Mouse (Mus musculus): ENCODE results near the gene P2rx3. TPM values are rescaled to one million over a fixed set of nuclear protein-coding genes. Genes with fewer than 3 reads are reported as not detected.
A peak's percentile ranks its signal among the peaks of the same experiment; 100 is the strongest.

The P2rx3 gene
- under 1 TPM; 0.88 to 0.92 TPM for total RNA-seq (2021)
- long read RNA-seq, experiment 1 = 0 reads
- long read RNA-seq, experiment 2 = 0 reads

DNA sequence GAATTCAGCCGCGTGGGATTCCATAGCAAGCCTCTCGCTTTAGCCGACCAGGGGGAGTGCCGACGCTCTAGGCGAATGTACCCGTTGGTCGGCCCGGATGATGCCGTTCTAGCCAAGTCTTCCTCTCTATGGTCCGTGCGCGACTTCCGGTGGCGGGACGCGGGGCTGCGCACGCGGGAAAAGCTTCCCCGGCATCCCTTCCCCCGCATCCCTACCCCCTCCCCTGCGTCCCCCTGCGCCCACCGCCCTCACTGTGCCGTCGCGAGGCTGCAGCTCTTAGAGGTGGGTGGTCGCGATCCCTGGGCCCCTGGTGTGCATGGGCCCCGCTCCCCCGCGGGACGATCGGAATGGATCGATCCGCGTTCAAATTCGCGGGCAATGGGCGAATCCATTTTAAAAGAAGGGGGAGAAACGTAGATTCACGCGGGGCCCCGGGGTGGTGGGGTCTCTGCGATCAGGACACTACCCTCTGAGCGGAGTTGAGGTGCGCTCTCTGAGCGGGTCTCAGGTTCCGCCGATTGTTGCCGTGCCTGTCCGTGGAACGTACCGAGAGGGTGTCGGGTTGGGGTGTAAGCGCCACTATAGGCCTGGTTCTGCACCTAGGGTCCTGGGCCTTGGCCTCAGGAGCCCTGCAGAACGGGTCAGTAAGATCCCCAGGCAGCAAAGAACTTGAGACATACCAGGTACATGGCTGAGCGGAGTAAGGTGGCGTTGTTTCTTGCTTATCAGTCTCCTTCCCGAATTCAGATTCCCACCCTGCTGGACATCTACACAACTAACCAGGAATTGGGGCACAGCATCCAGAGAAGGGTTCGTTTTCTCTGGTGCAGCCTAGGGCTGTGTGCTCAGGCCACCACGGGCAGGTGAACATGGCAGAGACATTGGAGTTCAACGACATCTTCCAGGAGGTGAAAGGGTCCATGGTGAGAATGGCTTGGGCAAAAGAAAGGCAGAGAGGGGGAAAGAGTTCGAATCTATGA lies at the start of gene P2rx3, which contains the start of gene Ssrp1:
Gene P2rx3 (minus strand): TSS at position 416 of the 980 bp plus-strand sequence.
Gene Ssrp1 (plus strand): TSS at position 188 of the 980 bp plus-strand sequence.
- DNase-seq = peak; percentile 84

DNA sequence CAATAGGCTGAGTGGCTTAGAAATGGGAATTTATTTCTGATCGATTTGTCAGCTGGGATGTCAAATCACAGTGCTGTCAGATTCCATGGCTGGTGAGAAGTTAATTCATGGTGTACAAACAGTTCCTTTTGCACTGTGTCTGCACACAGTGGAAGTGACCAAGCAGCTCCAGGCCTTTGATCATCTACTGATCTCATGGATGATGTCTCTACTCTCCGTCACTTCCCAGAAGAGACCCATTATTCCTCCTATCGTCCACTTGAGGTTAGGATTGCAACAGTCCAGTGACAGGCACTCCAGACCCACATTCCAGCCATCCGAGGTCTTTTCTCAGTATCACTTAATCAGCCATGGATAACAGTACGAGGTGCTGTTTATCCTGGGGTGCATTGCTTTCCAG lies 36.5 kb upstream of the P2rx3 start:
- DNase-seq = no peak

DNA sequence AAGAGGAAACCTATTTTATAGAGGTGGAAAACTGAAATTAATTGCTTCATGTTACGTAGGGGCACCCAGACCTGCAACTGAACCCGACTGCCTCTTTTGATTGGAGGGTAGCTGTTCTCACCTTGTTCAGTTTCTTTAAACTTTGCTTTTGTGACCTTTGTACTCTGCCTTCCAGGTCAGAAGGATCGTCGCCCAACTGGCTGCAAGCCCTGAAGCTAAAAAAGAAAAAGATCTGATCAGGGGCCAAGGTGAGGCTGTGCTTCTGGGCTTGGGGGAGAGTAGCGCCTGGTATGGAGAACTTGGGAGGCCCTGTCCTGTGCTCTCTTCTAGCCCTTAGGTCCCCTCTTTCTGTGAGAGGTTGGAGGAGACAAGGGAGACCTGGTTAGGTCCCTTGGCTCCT lies 34.7 kb upstream of the P2rx3 start:
- no peak for DNase-seq

DNA sequence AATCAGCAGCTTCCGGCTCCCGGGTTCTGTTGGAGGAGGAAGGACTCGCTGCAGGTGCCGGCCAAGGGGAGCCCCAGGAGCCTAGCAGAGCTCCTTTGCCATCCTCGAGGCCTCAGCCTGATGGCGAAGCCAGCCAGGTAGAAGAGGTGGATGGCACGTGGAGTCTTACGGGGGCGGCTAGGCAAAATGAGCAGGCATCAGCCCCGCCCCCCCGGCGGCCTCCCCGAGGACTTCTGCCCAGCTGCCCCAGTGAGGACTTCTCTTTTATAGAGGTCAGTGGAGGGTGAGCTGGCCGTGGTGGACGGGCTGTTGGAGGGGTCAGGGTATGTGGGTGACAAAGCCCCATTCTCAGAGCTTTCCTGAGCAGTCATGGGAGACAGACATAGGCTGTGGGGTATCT lies 32.8 kb upstream of the P2rx3 start:
- no peak for DNase-seq

DNA sequence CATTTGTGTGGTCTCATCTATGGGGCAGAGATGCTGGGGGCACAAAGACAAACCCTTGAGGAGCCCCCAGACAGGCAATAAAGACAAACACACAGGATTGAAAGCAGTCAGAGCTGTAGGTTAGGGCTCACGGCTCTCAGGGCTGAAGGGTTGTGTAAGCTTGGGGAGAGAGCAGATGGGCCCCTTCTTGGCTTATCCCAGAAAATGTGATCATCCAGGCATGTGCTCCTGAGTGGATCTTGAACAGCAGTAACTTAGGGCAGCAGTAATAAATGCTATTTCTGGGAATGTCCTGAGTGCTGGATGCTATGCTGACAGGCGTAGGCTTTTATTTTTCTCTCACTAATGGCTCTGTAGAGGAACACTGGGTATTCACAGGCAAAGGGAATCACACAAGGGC lies 31.4 kb upstream of the P2rx3 start:
- no peak for DNase-seq

DNA sequence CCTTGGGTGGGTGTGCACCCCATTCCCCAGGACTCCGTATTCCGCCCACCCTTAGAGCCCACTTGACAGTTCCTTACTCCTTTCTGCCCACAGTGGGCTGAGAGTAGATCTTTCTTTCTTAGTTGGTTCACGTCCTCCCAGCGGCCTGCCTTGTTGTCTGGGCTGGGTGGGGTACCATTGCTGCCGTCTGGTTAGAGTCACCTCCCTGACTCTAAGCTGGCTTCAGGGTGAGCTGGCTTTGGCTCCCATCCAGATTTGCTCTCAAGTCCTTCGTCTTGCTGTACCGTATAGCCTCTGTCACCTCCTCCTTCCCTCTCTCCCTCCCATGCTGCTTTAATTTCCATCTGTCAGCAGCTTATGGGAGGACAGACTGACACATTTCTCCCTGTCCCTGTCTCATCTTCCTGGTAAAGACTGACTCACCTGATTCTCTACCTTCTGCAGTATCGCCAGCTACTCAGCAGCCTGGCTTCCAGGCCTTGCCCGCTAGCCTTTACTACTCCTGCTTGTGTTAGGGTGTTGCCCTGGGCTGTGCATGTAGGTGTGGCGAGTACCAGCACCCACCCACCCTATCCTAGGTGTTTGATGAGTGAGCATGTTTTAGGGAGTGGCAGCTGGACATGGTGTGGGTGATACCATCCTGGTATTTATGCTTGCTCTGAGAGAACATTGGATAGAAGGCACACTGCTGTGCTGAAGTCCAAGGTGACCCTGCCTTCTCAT lies 30.8 kb upstream of the P2rx3 start:
- DNase-seq = no peak

DNA sequence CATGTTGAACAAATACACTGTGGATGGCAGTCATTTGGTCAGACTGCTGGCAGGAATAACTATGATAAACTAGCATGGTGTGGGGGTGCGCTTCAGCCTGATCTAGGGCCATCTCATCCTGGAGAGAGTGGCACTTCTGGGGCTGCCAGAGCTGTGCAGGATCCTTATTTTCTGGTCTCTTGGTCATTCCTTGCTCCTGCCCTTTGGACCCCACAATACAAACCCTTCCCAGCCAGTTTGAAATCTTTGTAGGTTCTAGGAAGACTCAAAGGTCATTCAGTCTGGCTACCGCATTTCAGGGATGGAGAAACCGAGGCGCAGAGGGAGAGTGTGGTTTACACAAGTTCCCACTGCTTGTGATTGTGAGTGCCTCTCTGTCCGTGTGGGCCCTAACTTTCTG lies 29.7 kb upstream of the P2rx3 start:
- no peak for DNase-seq

DNA sequence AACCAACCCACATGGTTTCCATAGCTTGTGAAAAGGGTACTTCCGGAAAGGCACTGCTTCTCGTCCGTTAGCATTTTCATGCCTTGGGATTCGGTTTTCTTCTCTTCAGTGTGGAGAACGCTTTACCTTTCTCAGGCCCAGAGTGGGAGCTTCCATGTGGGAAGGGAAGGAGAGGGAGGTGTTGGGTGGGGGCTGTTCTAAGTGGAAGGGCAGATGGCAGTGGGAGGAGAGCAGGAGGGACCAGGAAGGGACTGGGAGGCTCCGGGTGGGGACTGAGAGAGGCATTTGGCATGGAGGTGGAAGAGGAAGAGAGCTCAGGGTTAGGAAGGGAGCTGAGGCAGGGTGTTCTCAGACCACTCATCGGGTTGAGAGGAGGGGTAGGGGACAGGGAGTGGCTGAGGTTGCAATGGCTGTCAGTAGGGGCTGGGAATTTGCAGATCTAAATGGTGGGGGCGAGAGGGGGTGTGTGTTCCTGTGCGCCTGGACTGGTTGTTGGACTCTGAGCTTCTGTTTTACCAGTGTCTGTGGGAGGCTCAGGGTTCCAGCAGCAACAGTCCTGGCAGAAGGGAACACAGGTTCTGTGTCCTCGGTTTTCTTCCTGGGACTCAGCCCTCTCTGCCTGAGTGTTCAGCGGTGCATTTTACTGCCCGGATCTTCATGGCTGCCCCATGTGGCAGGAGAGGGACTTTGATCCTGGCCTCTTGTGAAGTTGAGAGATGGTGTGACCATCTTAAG lies 28.0 kb upstream of the P2rx3 start:
- no peak for DNase-seq

DNA sequence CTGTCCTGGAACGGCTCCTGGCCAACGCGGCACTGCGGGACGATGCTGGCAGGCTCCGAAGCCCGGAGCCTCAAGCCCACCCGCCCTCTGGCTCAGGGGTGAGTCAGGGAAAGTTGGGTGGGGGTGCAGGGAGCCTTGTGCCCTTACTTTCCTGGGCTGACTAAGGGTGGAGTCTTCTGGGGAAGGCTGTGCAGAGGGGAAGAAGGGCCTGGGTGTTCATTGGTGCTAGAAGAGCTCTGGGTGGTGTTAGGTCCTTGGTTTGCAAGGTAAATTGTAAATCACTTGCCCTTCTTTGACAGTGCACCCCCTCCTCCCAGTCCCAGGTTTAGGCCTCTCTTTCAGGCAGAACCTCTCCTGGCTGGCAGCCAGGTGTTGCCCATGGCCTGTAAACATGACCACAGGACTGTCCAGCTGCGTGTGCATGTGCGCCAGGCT lies 23.9 kb upstream of the P2rx3 start:
- no peak for DNase-seq

DNA sequence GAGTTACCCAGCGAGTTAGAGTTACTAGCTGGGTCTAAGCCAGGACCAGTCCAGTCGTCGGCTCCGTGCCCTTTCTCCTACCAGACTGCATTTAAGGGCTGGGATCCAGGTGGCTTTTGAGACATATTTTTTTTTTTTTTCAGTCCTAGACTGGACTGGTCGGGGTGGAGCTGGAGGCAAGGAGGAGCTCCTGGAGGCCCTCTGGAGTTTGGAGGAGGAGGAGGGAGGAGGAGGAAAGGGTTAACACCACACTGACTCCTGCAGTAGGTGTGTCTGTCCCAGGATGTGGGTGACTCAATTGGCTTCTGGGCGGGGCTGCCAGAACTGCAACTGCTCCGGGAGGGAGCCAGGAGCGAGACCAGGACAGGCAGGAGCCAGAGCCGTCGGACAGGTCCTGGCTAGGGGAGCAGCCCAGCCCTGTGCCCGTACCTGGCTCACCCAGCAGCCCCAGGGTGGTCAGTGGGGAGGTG lies 23.4 kb upstream of the P2rx3 start:
- peak; percentile 56 for DNase-seq

DNA sequence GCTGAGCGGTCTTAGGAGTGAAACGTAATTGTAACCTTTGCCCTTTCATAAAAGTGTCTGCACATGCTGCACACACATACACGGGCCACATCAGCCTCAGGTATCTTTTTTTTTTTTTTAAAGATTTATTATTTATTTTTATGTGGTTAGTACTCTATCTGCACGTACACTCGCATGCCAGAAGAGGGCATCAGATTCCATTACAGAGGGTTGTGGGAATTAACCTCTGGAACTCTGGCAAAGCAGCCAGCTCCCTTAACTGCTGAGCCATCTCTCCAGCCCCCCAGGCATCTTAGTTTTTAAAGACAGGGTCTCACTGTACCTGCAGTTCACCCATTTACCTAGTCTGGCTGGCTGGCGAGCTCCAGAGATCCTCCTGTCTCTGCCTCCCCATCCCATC lies 22.4 kb upstream of the P2rx3 start:
- DNase-seq = no peak

DNA sequence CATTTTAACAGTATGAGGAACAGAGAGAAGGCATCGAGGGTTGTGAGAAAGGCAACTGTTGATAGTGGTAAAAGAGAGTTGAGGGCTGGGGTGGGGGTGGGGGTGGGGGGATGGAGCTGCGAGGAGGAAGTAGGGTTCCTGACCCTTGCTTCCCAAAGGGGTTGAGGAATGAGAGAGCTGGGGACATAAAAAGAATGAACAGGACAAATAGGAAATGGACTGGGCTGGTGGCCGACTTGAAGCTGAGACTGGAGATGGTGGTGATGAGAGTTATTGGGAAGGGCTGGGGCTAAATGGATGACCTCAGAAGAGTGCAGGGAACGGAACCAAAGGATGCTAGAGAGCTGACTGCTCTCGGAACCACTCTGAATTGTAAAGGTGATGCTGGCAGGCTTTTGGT lies 19.4 kb upstream of the P2rx3 start:
- no peak for DNase-seq

DNA sequence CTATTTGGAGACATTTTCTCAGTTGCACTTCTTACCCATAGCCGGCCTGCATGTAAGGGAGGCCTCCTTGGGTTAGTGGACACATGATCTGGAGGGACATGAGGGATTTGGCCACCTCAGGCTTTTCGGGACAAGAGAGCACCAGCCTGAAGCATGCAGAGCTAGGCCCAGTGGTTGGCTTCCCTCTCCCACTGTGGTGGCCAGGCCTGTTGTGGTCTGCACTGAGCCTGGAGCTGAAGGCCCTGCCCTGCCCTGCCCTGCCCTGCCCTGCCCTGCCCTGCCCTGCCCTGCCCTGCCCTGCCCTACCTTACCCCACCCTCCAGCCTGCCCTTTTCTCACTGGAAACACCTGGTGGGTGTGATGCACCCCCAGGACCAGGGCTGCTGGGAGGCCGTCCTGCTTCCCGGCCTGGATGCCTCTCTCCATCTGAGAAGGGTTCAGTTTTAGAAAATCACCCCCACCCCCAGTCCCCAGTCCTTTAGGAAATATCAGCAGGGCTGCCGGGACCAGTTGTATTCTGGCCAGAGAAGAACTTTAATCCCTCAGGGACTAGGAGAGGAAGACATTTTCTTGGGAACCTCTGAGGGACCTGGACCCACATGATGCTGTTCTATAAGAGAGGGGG lies 16.0 kb upstream of the P2rx3 start:
- no peak for DNase-seq

DNA sequence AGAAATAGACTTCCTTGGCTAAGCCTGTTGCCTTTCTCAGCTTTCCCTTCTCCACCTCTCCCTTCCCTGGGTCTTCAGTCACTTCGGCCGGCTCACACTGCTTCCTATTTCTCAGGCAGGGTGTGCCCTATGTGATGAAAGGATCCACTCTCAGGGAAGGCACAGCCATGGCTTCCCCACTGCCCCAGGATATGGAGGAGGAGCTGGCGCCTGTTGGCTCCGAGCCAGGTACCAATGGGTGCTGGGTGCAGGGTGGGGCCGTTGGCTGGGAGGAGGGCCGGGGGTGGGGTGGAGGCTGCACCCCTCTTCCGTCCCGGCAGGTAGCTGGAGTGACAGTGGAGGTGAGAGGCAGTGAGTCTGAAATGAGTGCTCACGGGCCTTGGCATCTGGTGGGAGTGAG lies 13.5 kb upstream of the P2rx3 start:
- DNase-seq = peak; percentile 53

DNA sequence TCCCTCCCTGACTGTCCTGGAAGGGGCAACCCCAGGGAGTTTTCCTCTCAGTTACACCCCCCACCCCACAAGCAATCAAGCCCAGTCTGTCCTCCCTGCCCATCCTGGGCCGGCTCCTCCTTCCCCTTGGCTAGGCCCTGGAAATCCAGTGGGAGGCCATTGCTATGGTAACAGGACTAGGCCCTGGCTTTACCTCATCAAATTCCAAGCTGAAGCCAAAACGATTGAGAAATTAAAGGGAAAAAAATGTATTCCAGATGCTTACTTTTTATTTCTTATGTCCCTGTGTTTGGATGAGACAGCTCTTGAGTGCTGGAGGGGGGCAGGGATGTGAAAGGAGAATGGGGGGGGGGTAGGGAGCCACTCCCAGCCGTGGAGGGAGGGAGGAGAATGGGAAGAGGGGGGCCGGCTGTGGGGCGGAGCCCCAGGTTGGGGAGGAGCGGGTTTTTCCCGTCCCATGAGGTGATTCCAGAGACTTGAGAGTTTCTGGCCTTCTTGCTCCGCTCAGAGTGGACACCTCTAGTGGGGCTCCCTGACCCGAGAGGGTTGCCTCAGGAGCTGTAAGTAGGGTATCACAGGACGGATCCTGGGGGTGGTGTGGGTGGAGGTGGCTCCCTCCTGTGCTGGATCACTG lies 12.9 kb upstream of the P2rx3 start:
- DNase-seq = peak; percentile 69

DNA sequence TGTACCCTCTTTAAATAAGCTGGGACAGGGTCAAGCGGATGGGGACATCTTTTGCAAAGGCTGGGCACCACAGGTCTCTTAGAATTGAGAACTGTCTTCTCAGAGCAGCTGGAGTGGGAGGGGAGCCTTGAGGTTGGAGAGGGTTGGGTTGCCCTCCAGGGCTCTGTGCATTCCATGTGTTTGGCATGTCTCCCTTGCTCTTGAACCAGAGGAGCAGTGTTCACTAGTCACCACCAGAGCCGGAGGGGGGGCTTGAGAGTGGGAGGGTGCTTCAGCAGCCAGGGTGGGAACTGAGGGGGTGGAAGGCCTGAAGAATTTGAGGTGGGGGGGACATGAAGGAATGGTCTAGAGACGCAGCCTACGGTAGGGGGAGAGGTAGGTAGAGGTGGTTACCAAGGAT lies 12.0 kb upstream of the P2rx3 start:
- DNase-seq = no peak

DNA sequence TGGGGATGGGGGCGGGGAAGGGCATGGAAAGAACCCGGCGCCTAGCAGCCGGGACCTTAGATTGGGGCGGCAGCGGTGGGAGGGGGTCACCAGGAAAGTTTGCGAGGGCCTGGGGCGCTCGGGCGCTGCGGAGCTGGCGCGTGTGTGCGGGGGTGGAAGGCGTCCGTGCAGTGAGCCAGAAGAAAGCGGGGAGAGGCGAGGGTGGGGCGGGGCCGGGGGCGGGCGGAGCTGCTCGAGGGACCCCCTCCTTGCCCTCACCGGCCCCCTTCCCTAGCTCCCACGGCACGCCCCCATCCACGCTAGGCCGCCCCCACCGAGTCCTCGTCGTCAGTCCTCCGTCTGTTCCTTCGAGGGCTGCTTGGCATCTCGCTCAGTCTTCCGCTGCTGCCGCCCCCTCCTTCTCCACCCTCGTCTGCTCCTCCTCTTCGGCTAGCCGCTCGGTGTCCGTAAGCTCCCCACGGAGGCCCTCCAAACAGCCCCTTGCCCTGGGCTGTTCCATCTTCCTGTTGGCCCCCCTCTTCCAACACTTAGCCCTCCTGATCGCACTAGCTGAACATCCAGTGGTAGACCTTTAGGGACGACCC lies 11.0 kb upstream of the P2rx3 start:
- DNase-seq = peak; percentile 73

DNA sequence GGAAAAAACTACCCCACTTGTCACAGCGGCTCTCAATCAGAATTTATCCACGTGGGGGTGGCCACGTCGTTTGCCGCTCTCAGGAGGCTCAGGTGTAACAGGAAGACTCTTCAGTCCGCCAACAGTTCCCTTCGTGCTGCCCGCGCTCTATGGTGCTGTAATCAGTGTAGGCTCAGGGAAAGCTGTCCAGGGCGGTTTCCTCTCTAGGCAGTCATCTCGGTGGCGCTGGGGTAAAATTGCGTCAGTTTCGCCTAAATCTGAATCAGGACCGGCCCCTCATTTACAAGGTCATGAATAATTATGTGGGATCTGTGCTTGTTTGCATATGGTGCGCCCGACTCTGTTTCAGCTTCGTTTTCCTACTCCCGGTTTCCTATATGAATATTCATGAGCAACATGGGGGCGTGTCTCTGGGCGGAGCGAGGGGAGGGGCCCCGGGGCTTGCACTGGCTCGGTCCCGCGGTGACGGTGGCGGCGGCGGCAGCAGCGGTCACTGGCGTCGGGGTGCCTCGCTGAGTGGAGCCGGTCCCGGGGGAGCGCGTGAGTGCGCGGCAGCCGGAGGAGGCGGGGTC lies 10.4 kb upstream of the P2rx3 start, which contains the start of gene Tnks1bp1:
Gene Tnks1bp1 (plus strand): TSS at position 427 of the 572 bp plus-strand sequence.
- peak; percentile 96 for DNase-seq

DNA sequence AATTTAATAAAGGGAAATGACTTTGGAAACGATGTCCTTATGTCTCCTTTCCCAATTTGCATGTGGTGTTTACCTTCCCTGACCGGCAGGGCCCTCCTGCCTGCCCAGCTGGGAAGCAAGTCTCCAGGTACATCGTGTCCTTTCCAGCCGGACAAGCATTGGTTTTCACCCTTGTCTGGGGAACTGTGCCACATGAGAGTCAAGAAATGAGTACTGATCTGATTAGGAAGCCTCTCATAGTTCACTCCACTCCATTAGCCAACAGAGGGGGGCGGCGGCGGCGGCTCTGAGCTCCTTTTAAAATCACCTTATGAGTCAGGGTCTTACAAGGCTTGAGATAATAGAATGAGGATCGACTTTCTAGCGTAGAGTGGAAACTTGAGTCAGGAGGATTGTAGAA lies 9.8 kb upstream of the P2rx3 start:
- DNase-seq = no peak

DNA sequence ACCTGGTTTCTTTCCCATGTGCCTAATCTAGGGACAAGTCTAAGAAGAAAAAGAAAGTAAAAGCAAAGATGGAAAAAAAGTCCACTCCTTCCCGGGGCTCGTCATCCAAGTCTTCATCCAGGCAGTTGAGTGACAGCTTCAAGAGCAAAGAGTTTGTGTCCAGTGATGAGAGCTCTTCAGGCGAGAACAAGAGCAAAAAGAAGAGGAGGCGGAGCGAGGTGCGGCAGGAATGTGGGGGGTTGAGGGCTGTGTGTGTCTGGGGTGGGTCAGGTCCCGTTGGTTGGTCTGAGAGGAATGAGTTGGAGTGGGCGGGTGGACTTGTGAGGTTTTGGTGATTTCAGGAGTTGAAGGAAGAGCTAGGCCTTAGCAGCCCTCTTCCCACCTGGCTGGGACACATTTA lies 9.0 kb upstream of the P2rx3 start:
- no peak for DNase-seq

DNA sequence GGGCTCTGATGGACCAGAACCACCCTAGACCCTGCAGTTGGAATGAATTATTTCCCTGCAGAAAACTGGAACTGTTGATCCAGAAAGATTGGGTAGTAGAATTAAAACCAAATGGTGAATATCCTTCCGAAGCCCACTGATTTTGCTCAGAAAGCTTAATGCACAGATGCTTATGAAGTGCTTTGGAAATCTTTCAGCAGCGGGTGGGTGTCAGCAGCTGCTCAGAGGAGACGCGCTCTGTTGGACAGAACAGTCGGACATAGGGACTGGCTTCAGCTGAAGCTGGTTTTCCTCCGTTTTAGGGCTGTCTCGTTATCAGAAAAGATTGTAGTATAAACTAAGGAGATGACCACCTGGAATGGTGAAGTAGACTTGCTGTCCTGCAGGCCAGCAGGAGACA lies 6.4 kb upstream of the P2rx3 start:
- no peak for DNase-seq

All from gastrocnemius, postnatal 10 days (tissue).